Mouse (Mus musculus): ENCODE data around the gene Jph3. TPM values are rescaled to one million over a fixed set of nuclear protein-coding genes. Genes with fewer than 3 reads are reported as not detected.

Jph3 gene
- polyA plus RNA-seq, 1 experiment from 2014 or later = 11.1 TPM

- ATAC-seq (ENCODE audit: low FRiP score) (no peak), DNase-seq (ENCODE audit: low spot score) (no peak)
- H3K4me3 ChIP-seq (ENCODE audit: low read depth, low read length) = no peak overlapping the region
- H3K4me2 ChIP-seq (replicated peaks; ENCODE audit: low read depth, low read length) = no peak overlapping the region
- WGBS = 93% methylated on average over 6 of the region's 6 CpGs
- no peaks in the 10 kb centered on the region for H3K4me1 ChIP-seq (replicated peaks; ENCODE audit: control insufficient read depth, insufficient read depth, low read length)
- no peak overlapping the region for H3K27ac ChIP-seq (ENCODE audit: low read depth, low read length)
- no peaks in the 10 kb centered on the region for H3K27me3 ChIP-seq (ENCODE audit: control insufficient read depth, insufficient read depth, low read length)
- H3K9ac ChIP-seq (ENCODE audit: low read depth, low read length) = no peak overlapping the region
- 0 out of 2 replicates have a peak, but pooled peaks cover 3% of the 10 kb centered on the region for H3K36me3 ChIP-seq (ENCODE audit: control insufficient read depth, insufficient read depth, low read length)
- H3K9me3 ChIP-seq (ENCODE audit: control insufficient read depth, low read length) = no peaks in the 10 kb centered on the region
Observed at GRCm38 (mm10) chr8:121798401-121798800, 69.0 kb downstream of the Jph3 start.

GRCm38 (mm10) chr8:121804829-121805228 is 75.4 kb downstream of the Jph3 start:
- no peak overlapping the region for H3K9ac ChIP-seq (ENCODE audit: low read depth, low read length)
- no peak overlapping the region for H3K4me3 ChIP-seq (ENCODE audit: low read depth, low read length)
- H3K36me3 ChIP-seq (ENCODE audit: control insufficient read depth, insufficient read depth, low read length) = no peaks in the 10 kb centered on the region
- H3K9me3 ChIP-seq (ENCODE audit: control insufficient read depth, low read length) = no peaks in the 10 kb centered on the region
- H3K27ac ChIP-seq (ENCODE audit: low read depth, low read length) = no peak overlapping the region
- no peaks in the 10 kb centered on the region for H3K4me1 ChIP-seq (replicated peaks; ENCODE audit: control insufficient read depth, insufficient read depth, low read length)
- ATAC-seq (ENCODE audit: low FRiP score) (no peak), DNase-seq (ENCODE audit: low spot score) (no peak)
- H3K27me3 ChIP-seq (ENCODE audit: control insufficient read depth, insufficient read depth, low read length) = no peaks in the 10 kb centered on the region
- no peak overlapping the region for H3K4me2 ChIP-seq (replicated peaks; ENCODE audit: low read depth, low read length)
- 90% methylated on average over 5 of the region's 5 CpGs for WGBS

- Histone ChIP-seq H3K9ac (ENCODE audit: low read depth, low read length) (no peak overlapping the region), H3K36me3 (ENCODE audit: control insufficient read depth, insufficient read depth, low read length) (no peaks in the 10 kb centered on the region), H3K27ac (ENCODE audit: low read depth, low read length) (no peak overlapping the region), H3K4me3 (ENCODE audit: low read depth, low read length) (no peak overlapping the region), H3K4me2 (replicated peaks; ENCODE audit: low read depth, low read length) (no peak overlapping the region), H3K27me3 (ENCODE audit: control insufficient read depth, insufficient read depth, low read length) (no peaks in the 10 kb centered on the region), H3K9me3 (ENCODE audit: control insufficient read depth, low read length) (no peaks in the 10 kb centered on the region), H3K4me1 (replicated peaks; ENCODE audit: control insufficient read depth, insufficient read depth, low read length) (no peaks in the 10 kb centered on the region)
- DNase-seq (ENCODE audit: low spot score) (no peak), ATAC-seq (ENCODE audit: low FRiP score) (no peak)
- WGBS = 92% methylated on average over 13 of the region's 13 CpGs
Observed at GRCm38 (mm10) chr8:121806126-121806525, 76.7 kb downstream of the Jph3 start.

- no peak overlapping the region for H3K4me3 ChIP-seq (ENCODE audit: low read depth, low read length)
- no peak overlapping the region for H3K9ac ChIP-seq (ENCODE audit: low read depth, low read length)
- DNase-seq (ENCODE audit: low spot score) = no peak
- WGBS = 75% methylated on average over 11 of the region's 11 CpGs
- no peaks in the 10 kb centered on the region for H3K27me3 ChIP-seq (ENCODE audit: control insufficient read depth, insufficient read depth, low read length)
- H3K9me3 ChIP-seq (ENCODE audit: control insufficient read depth, low read length) = no peaks in the 10 kb centered on the region
- no peaks in the 10 kb centered on the region for H3K36me3 ChIP-seq (ENCODE audit: control insufficient read depth, insufficient read depth, low read length)
- H3K4me1 ChIP-seq (replicated peaks; ENCODE audit: control insufficient read depth, insufficient read depth, low read length) = no peaks in the 10 kb centered on the region
- ATAC-seq (ENCODE audit: low FRiP score) = no peak
- H3K27ac ChIP-seq (ENCODE audit: low read depth, low read length) = no peak overlapping the region
- H3K4me2 ChIP-seq (replicated peaks; ENCODE audit: low read depth, low read length) = no peak overlapping the region
Observed at GRCm38 (mm10) chr8:121808032-121808431, 78.6 kb downstream of the Jph3 start.

- H3K4me1 ChIP-seq (replicated peaks; ENCODE audit: control insufficient read depth, insufficient read depth, low read length) = no peaks in the 10 kb centered on the region
- WGBS = 94% methylated on average over 11 of the region's 11 CpGs
- no peak overlapping the region for H3K27ac ChIP-seq (ENCODE audit: low read depth, low read length)
- H3K4me2 ChIP-seq (replicated peaks; ENCODE audit: low read depth, low read length) = no peak overlapping the region
- no peak for ATAC-seq (ENCODE audit: low FRiP score)
- H3K9ac ChIP-seq (ENCODE audit: low read depth, low read length) = no peak overlapping the region
- H3K4me3 ChIP-seq (ENCODE audit: low read depth, low read length) = no peak overlapping the region
- no peaks in the 10 kb centered on the region for H3K36me3 ChIP-seq (ENCODE audit: control insufficient read depth, insufficient read depth, low read length)
- H3K9me3 ChIP-seq (ENCODE audit: control insufficient read depth, low read length) = no peaks in the 10 kb centered on the region
- no peaks in the 10 kb centered on the region for H3K27me3 ChIP-seq (ENCODE audit: control insufficient read depth, insufficient read depth, low read length)
- no peak for DNase-seq (ENCODE audit: low spot score)
Observed at GRCm38 (mm10) chr8:121809524-121810155, 80.2 kb downstream of the Jph3 start.

- Histone ChIP-seq H3K9me3 (ENCODE audit: control insufficient read depth, low read length) (no peaks in the 10 kb centered on the region), H3K4me3 (ENCODE audit: low read depth, low read length) (no peak overlapping the region), H3K27ac (ENCODE audit: low read depth, low read length) (no peak overlapping the region), H3K4me2 (replicated peaks; ENCODE audit: low read depth, low read length) (no peak overlapping the region), H3K4me1 (replicated peaks; ENCODE audit: control insufficient read depth, insufficient read depth, low read length) (no peaks in the 10 kb centered on the region), H3K27me3 (ENCODE audit: control insufficient read depth, insufficient read depth, low read length) (no peaks in the 10 kb centered on the region), H3K36me3 (ENCODE audit: control insufficient read depth, insufficient read depth, low read length) (no peaks in the 10 kb centered on the region), H3K9ac (ENCODE audit: low read depth, low read length) (no peak overlapping the region)
- WGBS = 96% methylated on average over 3 of the region's 3 CpGs
- DNase-seq (ENCODE audit: low spot score) (no peak), ATAC-seq (ENCODE audit: low FRiP score) (no peak)
Observed at GRCm38 (mm10) chr8:121811502-121811901, 82.1 kb downstream of the Jph3 start.

GRCm38 (mm10) chr8:121811931-121812570 is 82.6 kb downstream of the Jph3 start:
- WGBS = 96% methylated on average over 12 of the region's 12 CpGs
- Histone ChIP-seq H3K36me3 (ENCODE audit: control insufficient read depth, insufficient read depth, low read length) (no peaks in the 10 kb centered on the region), H3K4me3 (ENCODE audit: low read depth, low read length) (no peak overlapping the region), H3K27ac (ENCODE audit: low read depth, low read length) (no peak overlapping the region), H3K27me3 (ENCODE audit: control insufficient read depth, insufficient read depth, low read length) (no peaks in the 10 kb centered on the region), H3K4me2 (replicated peaks; ENCODE audit: low read depth, low read length) (no peak overlapping the region), H3K9me3 (ENCODE audit: control insufficient read depth, low read length) (no peaks in the 10 kb centered on the region), H3K4me1 (replicated peaks; ENCODE audit: control insufficient read depth, insufficient read depth, low read length) (no peaks in the 10 kb centered on the region), H3K9ac (ENCODE audit: low read depth, low read length) (no peak overlapping the region)
- DNase-seq (ENCODE audit: low spot score) = no peak
- no peak for ATAC-seq (ENCODE audit: low FRiP score)

GRCm38 (mm10) chr8:121818226-121818625 is 88.8 kb downstream of the Jph3 start:
- H3K27ac ChIP-seq (ENCODE audit: low read depth, low read length) = no peak overlapping the region
- no peaks in the 10 kb centered on the region for H3K4me1 ChIP-seq (replicated peaks; ENCODE audit: control insufficient read depth, insufficient read depth, low read length)
- WGBS = 85% methylated on average over 7 of the region's 7 CpGs

GRCm38 (mm10) chr8:121820840-121821239 is 91.4 kb downstream of the Jph3 start:
- no peaks in the 10 kb centered on the region for H3K36me3 ChIP-seq (ENCODE audit: control insufficient read depth, insufficient read depth, low read length)
- no peak overlapping the region for H3K27ac ChIP-seq (ENCODE audit: low read depth, low read length)
- no peaks in the 10 kb centered on the region for H3K4me1 ChIP-seq (replicated peaks; ENCODE audit: control insufficient read depth, insufficient read depth, low read length)
- H3K9me3 ChIP-seq (ENCODE audit: control insufficient read depth, low read length) = no peaks in the 10 kb centered on the region
- 86% methylated on average over 6 of the region's 6 CpGs for WGBS
- DNase-seq (ENCODE audit: low spot score) (no peak), ATAC-seq (ENCODE audit: low FRiP score) (no peak)
- H3K9ac ChIP-seq (ENCODE audit: low read depth, low read length) = no peak overlapping the region
- no peak overlapping the region for H3K4me3 ChIP-seq (ENCODE audit: low read depth, low read length)
- no peaks in the 10 kb centered on the region for H3K27me3 ChIP-seq (ENCODE audit: control insufficient read depth, insufficient read depth, low read length)
- no peak overlapping the region for H3K4me2 ChIP-seq (replicated peaks; ENCODE audit: low read depth, low read length)

More at GRCm38 (mm10) chr8:121818226-121818625, 88.8 kb downstream of the Jph3 start:
- Histone ChIP-seq H3K4me2 (replicated peaks; ENCODE audit: low read depth, low read length) (no peak overlapping the region), H3K36me3 (ENCODE audit: control insufficient read depth, insufficient read depth, low read length) (no peaks in the 10 kb centered on the region), H3K27me3 (ENCODE audit: control insufficient read depth, insufficient read depth, low read length) (no peaks in the 10 kb centered on the region), H3K9ac (ENCODE audit: low read depth, low read length) (no peak overlapping the region), H3K4me3 (ENCODE audit: low read depth, low read length) (no peak overlapping the region), H3K9me3 (ENCODE audit: control insufficient read depth, low read length) (no peaks in the 10 kb centered on the region)
- ATAC-seq (ENCODE audit: low FRiP score) (no peak), DNase-seq (ENCODE audit: low spot score) (no peak)
